Mouse (Mus musculus) heart, adult 11 months (tissue): ENCODE data around the gene Relt.

Experiments used
- DNase-seq: peaks from one replicate; pipeline ENCODE4 v3.0.0; 2022

The Relt gene

GRCm38 (mm10) chr7:100873197-100873596 is 10.0 kb upstream of the Relt start:
- DNase-seq: peak; percentile 91

- peak; percentile 96 for DNase-seq
These were observed 8.6 kb upstream of the Relt start for GRCm38 (mm10) chr7:100871892-100872291.

GRCm38 (mm10) chr7:100871355-100871754 is 8.1 kb upstream of the Relt start:
- DNase-seq: no peak

- no peak for DNase-seq
These were observed 6.8 kb upstream of the Relt start for GRCm38 (mm10) chr7:100869877-100870629.

- peak; percentile 95 for DNase-seq
These were observed 5.3 kb upstream of the Relt start for GRCm38 (mm10) chr7:100868551-100868950.

- DNase-seq: no peak
These were observed 4.3 kb upstream of the Relt start for GRCm38 (mm10) chr7:100867561-100867960.

- DNase-seq: no peak
These were observed 3.4 kb upstream of the Relt start for GRCm38 (mm10) chr7:100866675-100867074.

GRCm38 (mm10) chr7:100862353-100862752 is 893 bp downstream of the Relt start:
- DNase-seq: no peak

GRCm38 (mm10) chr7:100861209-100861608 is 2.0 kb downstream of the Relt start:
- DNase-seq: no peak

GRCm38 (mm10) chr7:100860450-100860849 is 2.8 kb downstream of the Relt start:
- no peak for DNase-seq

- DNase-seq: peak; percentile 98
These were observed 7.3 kb downstream of the Relt start for GRCm38 (mm10) chr7:100855795-100856573.

GRCm38 (mm10) chr7:100855300-100855699 is 7.9 kb downstream of the Relt start:
- DNase-seq: peak; percentile 92

- DNase-seq: no peak
These were observed 8.4 kb downstream of the Relt start for GRCm38 (mm10) chr7:100854861-100855260.

GRCm38 (mm10) chr7:100854137-100854814 is 9.0 kb downstream of the Relt start:
- DNase-seq: peak; percentile 94

GRCm38 (mm10) chr7:100853396-100853795 is 9.8 kb downstream of the Relt start:
- no peak for DNase-seq

- peak; percentile 92 for DNase-seq
These were observed 11.5 kb downstream of the Relt start for GRCm38 (mm10) chr7:100851481-100852356.

GRCm38 (mm10) chr7:100849508-100849907 is 13.7 kb downstream of the Relt start:
- no peak for DNase-seq

- no peak for DNase-seq
These were observed 14.5 kb downstream of the Relt start for GRCm38 (mm10) chr7:100848744-100849143.

- peak; percentile 91 for DNase-seq
These were observed 16.1 kb downstream of the Relt start for GRCm38 (mm10) chr7:100847131-100847530.

- peak; percentile 92 for DNase-seq
These were observed 17.2 kb downstream of the Relt start for GRCm38 (mm10) chr7:100846033-100846432.

GRCm38 (mm10) chr7:100845412-100845811 is 17.8 kb downstream of the Relt start:
- peak; percentile 99 for DNase-seq

- DNase-seq: peak; percentile 82
These were observed 18.2 kb downstream of the Relt start for GRCm38 (mm10) chr7:100845026-100845400.
